Mouse (Mus musculus) liver, embryonic 14.5 days (tissue): ENCODE measurements around the gene Fhit.

ENCODE experiments used
- CTCF ChIP-seq: IDR thresholded peaks from 2 replicates; pipeline ENCODE4 v1.5.1; 2016; ENCODE audit warnings: antibody characterized with exemption, low read depth, control low read depth
- EP300 ChIP-seq: IDR thresholded peaks from 2 replicates; pipeline ENCODE4 v1.6.1; 2016; ENCODE audit warnings: antibody characterized with exemption, low read depth

DNA sequence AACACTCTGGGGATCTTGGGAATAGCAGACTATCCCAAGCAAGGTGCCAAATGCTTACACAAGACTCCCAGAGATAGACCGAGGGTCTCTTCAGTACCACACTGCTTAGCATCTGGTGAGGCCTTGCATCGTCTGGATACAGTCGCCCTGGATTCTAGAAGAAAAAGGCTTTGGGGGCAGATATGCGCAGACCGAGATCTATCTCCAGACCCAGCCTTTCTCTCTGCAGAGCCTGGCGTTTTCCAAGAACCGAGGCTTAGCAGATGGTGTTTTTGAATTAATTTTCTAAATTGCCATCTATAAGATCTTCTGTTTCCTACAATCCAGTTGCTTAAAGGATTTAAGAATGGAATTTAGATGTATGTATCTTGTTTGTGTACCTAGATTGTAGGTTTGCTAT lies 1515.6 kb downstream of the Fhit start:
- TF ChIP-seq CTCF, result no peak
- no peak for TF ChIP-seq EP300
